Mouse (Mus musculus): Measurements from ENCODE around the gene Ndufa11. TPM values are rescaled to one million over a fixed set of nuclear protein-coding genes. Genes with fewer than 3 reads are reported as not detected.

Ndufa11 gene
- total RNA-seq, 2 experiments from 2014 or later = 205 to 222 TPM

DNA sequence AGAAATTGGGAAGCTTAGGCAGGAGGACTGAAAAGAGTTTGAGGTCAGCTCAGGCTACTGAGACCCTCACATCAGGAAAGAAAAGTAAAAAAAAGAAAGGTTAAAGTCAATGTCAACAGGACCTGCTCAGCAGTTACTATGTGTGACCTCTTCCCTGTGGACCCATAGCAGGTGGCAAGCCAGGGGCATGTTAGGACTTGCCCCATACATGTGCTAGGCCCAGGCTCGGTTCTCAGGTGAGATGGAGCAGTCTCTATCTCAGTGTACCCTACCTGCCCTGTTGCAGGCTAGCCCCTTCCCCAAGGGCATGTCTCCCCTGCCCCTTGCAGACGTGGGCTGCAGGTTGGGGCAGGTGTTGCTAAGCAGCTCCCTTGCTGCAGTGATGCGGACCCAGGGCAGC is 7.9 kb upstream of the Ndufa11 start:
- intact Hi-C loops (cut with DNase I) = no loop called here
- no peak for DNase-seq (ENCODE audit: extremely low spot score in 1 of 2, low spot score in 2 of 2)

DNA sequence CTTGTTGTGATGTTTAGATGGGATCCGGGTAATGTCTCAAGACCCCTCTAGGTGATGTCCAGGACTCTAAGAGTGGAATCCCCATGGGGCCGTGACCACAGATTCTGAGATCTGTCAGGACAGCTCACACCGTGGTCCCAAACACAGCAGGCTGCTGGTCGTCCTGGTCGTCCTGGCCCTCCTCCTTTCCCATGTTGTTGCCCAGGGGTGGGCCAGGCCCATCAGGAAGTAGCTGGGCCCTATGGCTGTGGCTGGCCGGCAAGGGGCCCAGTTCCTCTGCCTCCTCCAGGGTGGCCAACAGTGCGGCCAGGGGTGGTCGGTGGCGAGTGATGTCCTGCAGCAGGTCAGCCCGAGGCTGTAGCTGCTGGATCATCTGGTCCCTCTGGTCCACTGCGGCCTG is 2.2 kb upstream of the Ndufa11 start:
- intact Hi-C loops (cut with DNase I) = loop anchor here (5.0 kb wide), 1 partner anchor 47 kb away; the partner anchor contains the start of gene Dus3l
- no peak for DNase-seq (ENCODE audit: extremely low spot score in 1 of 2, low spot score in 2 of 2)

- intact Hi-C loops (cut with DNase I) = loop anchor here (5.0 kb wide), 1 partner anchor 46 kb away; the partner anchor contains the start of gene Dus3l
- DNase-seq (ENCODE audit: extremely low spot score in 1 of 2, low spot score in 2 of 2) = no peak
These were observed 1.5 kb upstream of the Ndufa11 start for GRCm38 (mm10) chr17:56715914-56716654.

DNA sequence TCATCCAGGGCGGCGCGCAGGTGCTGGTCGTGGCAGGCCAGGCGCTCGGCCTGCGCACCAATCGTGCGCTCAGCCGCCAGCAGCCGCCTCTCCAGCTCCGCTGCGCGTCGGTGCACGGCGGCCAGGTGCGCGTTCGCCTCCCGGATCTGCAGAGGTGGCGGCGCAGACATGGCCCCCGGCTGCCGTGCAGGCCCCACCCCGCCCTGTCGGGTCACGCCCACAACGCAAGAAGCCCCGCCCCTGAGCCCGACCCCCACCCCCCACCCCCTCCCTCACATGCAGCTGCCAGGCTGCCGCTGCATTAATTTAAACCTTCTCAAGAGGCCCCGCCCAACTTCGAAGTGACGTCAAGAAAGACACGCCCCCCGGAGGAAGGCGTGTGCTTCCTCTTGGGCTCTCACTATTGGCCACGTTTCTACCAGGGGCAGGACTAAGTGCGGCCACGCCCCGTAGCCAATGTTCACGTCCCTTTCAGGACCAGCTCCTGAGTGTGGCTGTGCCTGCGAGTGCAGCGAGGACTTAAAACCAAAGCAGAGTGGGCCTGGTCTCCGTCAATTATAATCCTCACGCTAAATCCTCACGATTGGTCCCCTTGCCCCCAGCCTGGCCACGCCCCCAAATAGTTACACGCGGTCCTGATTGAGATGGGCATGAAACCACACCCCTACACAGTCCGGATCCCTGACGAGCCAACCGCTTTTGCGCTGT is 758 bp upstream of the Ndufa11 start:
- intact Hi-C loops (cut with DNase I) = loop anchor here (5.0 kb wide), 1 partner anchor 45 kb away; the partner anchor contains the start of gene Dus3l

GRCm38 (mm10) chr17:56722441-56722840 is 4.9 kb downstream of the Ndufa11 start:
- no peak for DNase-seq (ENCODE audit: extremely low spot score in 1 of 2, low spot score in 2 of 2)
- intact Hi-C loops (cut with DNase I) = no loop called here

More for the DNA sequence above, 758 bp upstream of the Ndufa11 start:
- DNase-seq (ENCODE audit: extremely low spot score in 1 of 2, low spot score in 2 of 2) = peak; percentile 97 to 98

- no peak for DNase-seq (ENCODE audit: extremely low spot score in 1 of 2, low spot score in 2 of 2)
- intact Hi-C loops (cut with DNase I) = no loop called here
These were observed 6.0 kb downstream of the Ndufa11 start for GRCm38 (mm10) chr17:56723419-56724161.

GRCm38 (mm10) chr17:56727029-56727649 is 9.6 kb downstream of the Ndufa11 start:
- intact Hi-C loops (cut with DNase I) = no loop called here
- no peak for DNase-seq (ENCODE audit: extremely low spot score in 1 of 2, low spot score in 2 of 2)

DNA sequence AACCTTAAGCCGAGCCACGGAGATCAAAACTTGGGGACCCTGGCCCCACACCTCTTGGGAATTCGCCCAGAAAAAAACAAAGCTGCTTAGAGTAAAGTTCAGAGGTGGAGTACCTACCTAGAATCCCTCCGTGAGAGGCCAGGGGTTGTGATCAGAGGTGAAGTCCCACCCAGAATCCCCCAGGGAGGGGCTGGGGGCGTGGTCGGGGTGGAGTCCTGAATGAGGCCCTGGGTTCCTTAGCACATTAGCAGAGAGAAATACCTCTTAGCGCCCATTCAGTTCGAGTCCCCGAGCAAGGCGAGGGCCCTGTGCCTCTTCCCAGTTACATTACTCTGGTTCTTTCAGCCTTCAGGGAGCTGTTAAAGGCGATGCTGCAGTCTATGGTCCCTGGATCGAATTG is 10.1 kb downstream of the Ndufa11 start:
- no peak for DNase-seq (ENCODE audit: extremely low spot score in 1 of 2, low spot score in 2 of 2)
- intact Hi-C loops (cut with DNase I) = no loop called here

- intact Hi-C loops (cut with DNase I) = no loop called here
- DNase-seq (ENCODE audit: extremely low spot score in 1 of 2, low spot score in 2 of 2) = peak in 1 of 2 experiments; percentile 76
These were observed 10.6 kb downstream of the Ndufa11 start for GRCm38 (mm10) chr17:56728117-56728516.

GRCm38 (mm10) chr17:56729151-56729550 is 11.6 kb downstream of the Ndufa11 start:
- intact Hi-C loops (cut with DNase I) = no loop called here

GRCm38 (mm10) chr17:56729656-56730055 is 12.1 kb downstream of the Ndufa11 start:
- DNase-seq (ENCODE audit: extremely low spot score in 1 of 2, low spot score in 2 of 2) = no peak
- intact Hi-C loops (cut with DNase I) = no loop called here

More at GRCm38 (mm10) chr17:56729151-56729550, 11.6 kb downstream of the Ndufa11 start:
- DNase-seq (ENCODE audit: extremely low spot score in 1 of 2, low spot score in 2 of 2) = no peak

DNA sequence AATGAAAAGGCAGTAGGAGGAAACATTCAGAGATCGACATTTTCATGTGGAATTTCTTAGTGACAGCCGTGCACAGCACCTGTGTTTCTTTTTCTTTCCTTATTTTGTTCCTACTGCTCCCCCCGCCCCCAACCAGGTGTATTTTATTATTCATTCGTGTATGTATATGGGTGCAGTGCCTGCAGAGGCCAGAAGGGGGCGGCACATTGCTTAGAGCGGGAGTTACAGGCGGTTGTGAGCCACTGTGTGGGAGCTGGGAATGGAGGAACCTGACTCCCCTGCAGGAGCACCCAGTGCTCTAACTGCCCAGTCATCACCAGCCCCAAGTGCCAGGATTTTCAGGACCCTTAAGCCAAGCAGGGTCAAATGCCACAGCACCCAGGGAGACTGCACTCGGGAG is 19.0 kb downstream of the Ndufa11 start:
- DNase-seq (ENCODE audit: extremely low spot score in 1 of 2, low spot score in 2 of 2) = no peak
- intact Hi-C loops (cut with DNase I) = no loop called here

GRCm38 (mm10) chr17:56738221-56738620 is 20.7 kb downstream of the Ndufa11 start:
- intact Hi-C loops (cut with DNase I) = no loop called here
- no peak for DNase-seq (ENCODE audit: extremely low spot score in 1 of 2, low spot score in 2 of 2)

- no peak for DNase-seq (ENCODE audit: extremely low spot score in 1 of 2, low spot score in 2 of 2)
- intact Hi-C loops (cut with DNase I) = no loop called here
These were observed 22.7 kb downstream of the Ndufa11 start for GRCm38 (mm10) chr17:56740118-56740787.

DNA sequence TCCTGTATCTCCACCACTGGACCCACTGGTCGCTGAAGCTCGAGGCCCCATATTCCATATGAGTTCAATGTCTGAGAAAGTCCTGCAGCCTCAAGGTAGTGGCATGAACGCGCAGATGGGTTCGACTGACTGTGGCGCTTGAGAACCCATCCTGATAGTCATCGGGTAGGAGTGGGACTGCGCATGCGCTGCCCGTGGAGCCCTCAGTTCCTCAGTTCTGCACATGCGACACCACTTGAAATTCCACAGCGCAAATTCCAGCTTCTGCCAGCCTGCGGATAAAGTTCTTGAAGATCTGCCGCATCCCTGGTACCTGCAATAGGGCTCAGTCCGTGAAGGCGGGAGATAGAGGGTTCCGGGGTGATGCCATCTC is 23.2 kb downstream of the Ndufa11 start:
- intact Hi-C loops (cut with DNase I) = no loop called here
- no peak for DNase-seq (ENCODE audit: extremely low spot score in 1 of 2, low spot score in 2 of 2)

DNA sequence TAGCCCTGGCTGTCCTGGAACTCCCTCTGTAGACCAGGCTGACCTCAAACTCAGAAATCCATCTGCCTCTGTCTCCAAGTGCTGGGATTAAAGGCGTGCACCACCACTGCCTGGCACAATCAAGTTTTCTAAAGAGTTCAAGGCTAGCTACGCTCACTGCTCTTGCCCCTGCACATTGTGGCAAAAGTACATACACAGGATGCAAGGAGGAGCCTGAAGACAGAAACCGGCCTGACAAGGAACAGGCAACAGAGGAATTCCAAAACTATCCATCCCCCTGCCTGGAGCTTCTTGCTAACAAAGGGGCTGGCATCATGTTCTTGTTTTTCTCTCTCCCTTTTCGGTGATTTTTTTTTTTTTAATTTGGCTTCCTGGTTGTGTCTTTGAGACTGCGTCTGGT is 26.6 kb downstream of the Ndufa11 start:
- DNase-seq (ENCODE audit: extremely low spot score in 1 of 2, low spot score in 2 of 2) = no peak
- intact Hi-C loops (cut with DNase I) = no loop called here

- intact Hi-C loops (cut with DNase I) = no loop called here
- DNase-seq (ENCODE audit: extremely low spot score in 1 of 2, low spot score in 2 of 2) = peak in 1 of 2 experiments; percentile 75
These were observed 34.0 kb downstream of the Ndufa11 start for GRCm38 (mm10) chr17:56751404-56752072.

GRCm38 (mm10) chr17:56753452-56753851 is 35.9 kb downstream of the Ndufa11 start:
- DNase-seq (ENCODE audit: extremely low spot score in 1 of 2, low spot score in 2 of 2) = no peak
- intact Hi-C loops (cut with DNase I) = no loop called here

All from left cerebral cortex, postnatal 10 days (tissue).